Mouse (Mus musculus) liver, postnatal 0 days (tissue): ENCODE data around the gene B3gat2. TPM values are rescaled to one million over a fixed set of nuclear protein-coding genes. Genes with fewer than 3 reads are reported as not detected.

ENCODE experiments used
- ATAC-seq: fragments of 200-750 bp; cut with Nextera tagmentation; 2 replicates; pipeline ENCODE4 v1.8.0; 2017; ENCODE audit warnings: mild to moderate bottlenecking, moderate library complexity
- DNase-seq: peaks from one replicate; pipeline ENCODE4 v3.0.0-alpha.2; 2016
- H3K27ac ChIP-seq: fragments of 300-500 bp; sonication (generic); 2 replicates; pipeline ENCODE4 v1.5.1; 2014; ENCODE audit warnings: antibody characterized with exemption, moderate library complexity, mild to moderate bottlenecking, low read depth
- H3K27me3 ChIP-seq: fragments of 300-500 bp; sonication (generic); 2 replicates; pipeline ENCODE4 v1.6.1; 2014; ENCODE audit warnings: low read length, control low read depth, mixed read lengths; ENCODE audit not compliant: insufficient read depth
- H3K36me3 ChIP-seq: fragments of 300-500 bp; sonication (generic); replicated peaks from 2 replicates; pipeline ENCODE4 v1.6.1; 2014; ENCODE audit warnings: mild to moderate bottlenecking, control low read depth, low read length, moderate library complexity, mixed read lengths; ENCODE audit not compliant: insufficient read depth
- H3K4me1 ChIP-seq: fragments of 300-500 bp; sonication (generic); 2 replicates; pipeline ENCODE4 v1.6.1; 2014; ENCODE audit warnings: antibody characterized with exemption, mild to moderate bottlenecking, control low read depth; ENCODE audit not compliant: insufficient read depth
- H3K4me2 ChIP-seq: fragments of 300-500 bp; sonication (generic); 2 replicates; pipeline ENCODE4 v1.6.1; 2014; ENCODE audit warnings: low read depth, mild to moderate bottlenecking, low read length, moderate library complexity, mixed read lengths
- H3K4me3 ChIP-seq: fragments of 300-500 bp; sonication (generic); 2 replicates; pipeline ENCODE4 v1.5.1; 2014; ENCODE audit warnings: low read depth, low read length
- H3K9ac ChIP-seq: fragments of 300-500 bp; sonication (generic); replicated peaks from 2 replicates; pipeline ENCODE4 v1.6.1; 2014; ENCODE audit warnings: mild to moderate bottlenecking, moderate library complexity
- H3K9me3 ChIP-seq: fragments of 300-500 bp; sonication (generic); 2 replicates; pipeline ENCODE4 v1.6.1; 2016; ENCODE audit warnings: mild to moderate bottlenecking, control low read depth, low read length, mixed read lengths
- CTCF ChIP-seq: sonication (generic); IDR thresholded peaks from 2 replicates; pipeline ENCODE4 v1.5.1; 2016; ENCODE audit warnings: antibody characterized with exemption, low read depth
- EP300 ChIP-seq: IDR thresholded peaks from 2 replicates; pipeline ENCODE4 v1.6.1; 2016; ENCODE audit warnings: antibody characterized with exemption, low read depth, mild to moderate bottlenecking
- WGBS: fragments of 180-500 bp; shearing (Covaris S2); extraction: QIAGEN DNeasy Blood & Tissue Kit; methylation state at CpG from one replicate; pipeline ENCODE4 v1.1.7; 2014; ENCODE audit not compliant: insufficient replicate concordance; 5-methylcytosine and 5-hydroxymethylcytosine counted together
- polyA plus RNA-seq: library from polyadenylated mRNA; unstranded; fragments of >200 nt; fragmentation: Nextera tagmentation; extraction: Ambion mirVana; gene quantifications from 2 replicates; pipeline ENCODE4 v1.2.1, GENCODE M21; 2015

B3gat2 gene
- polyA plus RNA-seq, 1 experiment from 2014 or later = 0.12 TPM

DNA sequence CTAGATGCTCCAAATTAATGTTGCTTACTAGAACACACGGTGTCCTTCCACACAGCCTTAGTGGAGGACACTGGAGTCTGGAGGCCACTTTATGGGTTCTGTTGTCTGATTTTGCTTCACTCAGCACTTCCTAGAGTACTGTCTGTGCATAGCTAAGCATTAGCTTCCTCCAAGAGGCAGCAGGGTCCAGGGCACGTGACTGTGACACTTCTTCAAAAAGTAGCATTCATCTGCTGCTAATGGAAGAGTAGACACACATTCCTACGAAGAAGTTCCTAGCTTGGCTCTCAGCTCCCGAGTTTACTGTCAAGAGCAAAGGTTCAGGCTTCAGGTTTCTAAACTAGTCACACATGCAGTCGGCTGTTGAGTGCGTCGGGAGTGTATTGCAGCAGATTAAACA lies 82.2 kb downstream of the B3gat2 start:
- Histone ChIP-seq H3K4me3 (no peak overlapping the region), H3K4me2 (no peak overlapping the region), H3K4me1 (no peaks in the 10 kb centered on the region), H3K36me3 (peaks cover 37% of the 10 kb centered on the region), H3K9me3 (no peaks in the 10 kb centered on the region), H3K27me3 (no peaks in the 10 kb centered on the region), H3K27ac (no peak overlapping the region), H3K9ac (no peak overlapping the region)
- no peak for TF ChIP-seq CTCF
- no peak for TF ChIP-seq EP300
- no peak for DNase-seq
- ATAC-seq = no peak
- 87% methylated on average over 7 of the region's 7 CpGs for WGBS

DNA sequence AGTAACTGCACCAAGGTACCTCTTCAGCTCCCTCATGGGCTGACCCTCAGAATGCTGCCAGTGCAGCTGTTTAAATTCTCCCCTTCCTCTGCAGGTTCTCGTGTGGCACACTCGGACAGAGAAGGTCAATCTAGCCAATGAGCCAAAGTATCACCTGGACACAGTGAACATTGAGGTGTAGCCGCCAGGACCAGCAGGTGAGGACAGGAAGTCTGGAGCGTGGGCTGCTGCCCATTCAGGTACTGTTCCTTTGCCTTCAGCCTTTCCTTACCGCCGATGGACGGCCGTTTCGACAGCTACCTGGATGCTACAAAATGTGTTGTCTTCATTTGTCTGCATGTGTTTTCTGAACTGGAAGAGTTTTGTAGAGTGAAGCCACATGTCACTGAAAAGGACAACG lies 83.5 kb downstream of the B3gat2 start:
- H3K27ac ChIP-seq = no peak overlapping the region
- H3K4me3 ChIP-seq = no peak overlapping the region
- peaks cover 43% of the 10 kb centered on the region for H3K36me3 ChIP-seq
- ATAC-seq (no peak), DNase-seq (no peak)
- no peak for TF ChIP-seq EP300
- no peak for TF ChIP-seq CTCF
- H3K27me3 ChIP-seq = no peaks in the 10 kb centered on the region
- no peak overlapping the region for H3K4me2 ChIP-seq
- H3K4me1 ChIP-seq = no peaks in the 10 kb centered on the region
- 88% methylated on average over 10 of the region's 10 CpGs for WGBS
- no peak overlapping the region for H3K9ac ChIP-seq
- no peaks in the 10 kb centered on the region for H3K9me3 ChIP-seq

DNA sequence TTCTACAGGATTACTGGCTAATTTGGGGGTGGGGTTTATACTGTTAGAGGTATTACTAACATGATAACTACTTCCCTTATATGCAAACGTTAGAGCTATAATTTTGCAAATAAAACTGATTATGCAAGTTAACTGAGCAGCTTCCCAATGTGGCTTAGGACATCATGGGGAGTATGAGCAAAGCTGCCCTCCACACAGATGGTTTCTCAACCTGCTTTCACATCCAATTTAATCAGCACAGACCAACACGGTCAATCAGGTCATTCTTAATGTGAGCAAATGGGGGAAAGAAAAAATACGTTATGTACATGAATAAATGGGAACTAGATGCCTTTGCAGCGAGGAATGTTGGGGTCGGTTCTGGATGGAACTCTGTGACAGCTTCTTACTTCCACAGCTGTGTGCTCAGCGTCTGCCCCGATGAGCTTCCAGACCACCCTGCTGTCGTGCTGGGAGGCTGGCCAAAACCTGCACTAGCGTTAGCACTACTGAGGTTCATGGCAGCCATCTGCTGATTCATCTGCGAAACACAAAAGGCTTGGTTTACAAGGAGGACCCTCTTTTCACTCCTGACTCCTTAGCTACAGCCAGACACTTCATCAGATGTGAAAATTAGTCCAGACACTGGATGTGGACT lies 84.6 kb downstream of the B3gat2 start:
- H3K4me3 ChIP-seq = no peak overlapping the region
- no peak overlapping the region for H3K4me2 ChIP-seq
- DNase-seq = no peak
- H3K27ac ChIP-seq = no peak overlapping the region
- no peak for ATAC-seq
- H3K9ac ChIP-seq = no peak overlapping the region
- H3K36me3 ChIP-seq = peaks cover 43% of the 10 kb centered on the region
- no peaks in the 10 kb centered on the region for H3K9me3 ChIP-seq
- no peaks in the 10 kb centered on the region for H3K27me3 ChIP-seq
- WGBS = 87% methylated on average over 10 of the region's 10 CpGs
- no peak for TF ChIP-seq CTCF
- no peaks in the 10 kb centered on the region for H3K4me1 ChIP-seq

GRCm38 (mm10) chr1:23855623-23856022 lies 94.1 kb downstream of the B3gat2 start:
- Histone ChIP-seq H3K9ac (no peak overlapping the region), H3K9me3 (no peaks in the 10 kb centered on the region), H3K4me1 (no peaks in the 10 kb centered on the region), H3K4me3 (no peak overlapping the region), H3K36me3 (peaks cover 25% of the 10 kb centered on the region), H3K27ac (no peak overlapping the region), H3K4me2 (no peak overlapping the region), H3K27me3 (no peaks in the 10 kb centered on the region)
- TF ChIP-seq CTCF (no peak), EP300 (no peak)
- ATAC-seq = no peak
- WGBS = 83% methylated on average over 3 of the region's 3 CpGs
- DNase-seq = no peak

DNA sequence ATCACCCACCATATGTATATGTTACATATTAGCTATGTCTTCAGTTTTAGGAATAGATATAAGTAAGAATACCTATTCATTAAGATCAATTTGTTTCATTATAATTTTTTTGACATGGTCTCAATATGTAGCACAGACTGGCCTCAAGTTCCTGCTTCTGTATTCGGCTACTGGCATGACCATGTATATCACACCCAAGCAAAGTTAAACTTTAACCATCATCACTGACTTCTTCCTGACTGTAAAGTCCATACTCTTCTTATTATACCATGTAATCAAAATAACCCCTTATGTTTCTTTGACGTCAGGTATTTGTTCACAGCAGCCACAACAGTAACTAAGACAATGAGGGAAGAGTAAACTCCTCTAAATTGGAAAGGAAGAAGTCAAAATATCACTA lies 99.4 kb downstream of the B3gat2 start:
- TF ChIP-seq EP300 (no peak), CTCF (no peak)
- Histone ChIP-seq H3K27me3 (no peaks in the 10 kb centered on the region), H3K27ac (no peak overlapping the region), H3K4me3 (no peak overlapping the region), H3K4me2 (no peak overlapping the region), H3K9ac (no peak overlapping the region), H3K9me3 (no peaks in the 10 kb centered on the region), H3K36me3 (peaks cover 17% of the 10 kb centered on the region; the same call in 1 of the 2 replicates), H3K4me1 (no peaks in the 10 kb centered on the region)
- whole genome bisulfite sequencing = 68% methylated on average over 2 of the region's 2 CpGs
- ATAC-seq = no peak
- no peak for DNase-seq

DNA sequence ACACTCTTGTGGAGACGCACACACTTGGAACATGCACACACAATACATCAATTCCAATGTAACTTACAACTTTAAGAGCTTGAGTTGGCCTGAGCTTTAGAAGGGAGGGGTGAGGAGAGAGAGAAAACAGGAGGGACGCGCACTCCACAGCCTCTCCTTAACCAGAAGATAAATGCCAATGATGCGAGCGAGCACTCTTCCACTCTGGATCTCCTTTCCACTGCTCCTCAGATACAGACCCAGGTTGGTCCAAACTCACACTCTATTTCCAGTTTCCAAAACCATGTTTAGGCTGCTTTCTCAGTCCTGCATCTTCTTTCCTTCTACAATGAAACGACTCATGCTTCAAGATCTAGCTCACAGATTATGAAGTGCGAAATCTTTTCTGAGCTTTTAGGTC lies 104.0 kb downstream of the B3gat2 start:
- 94% methylated on average over 7 of the region's 7 CpGs for WGBS

More for the DNA sequence above, 104.0 kb downstream of the B3gat2 start:
- no peak overlapping the region for H3K4me2 ChIP-seq
- no peak overlapping the region for H3K27ac ChIP-seq
- no peaks in the 10 kb centered on the region for H3K4me1 ChIP-seq
- no peak for TF ChIP-seq EP300
- TF ChIP-seq CTCF = no peak
- ATAC-seq = no peak
- no peaks in the 10 kb centered on the region for H3K9me3 ChIP-seq
- no peak overlapping the region for H3K9ac ChIP-seq
- 0 out of 2 replicates have a peak, but pooled peaks cover 8% of the 10 kb centered on the region for H3K36me3 ChIP-seq
- H3K4me3 ChIP-seq = no peak overlapping the region
- no peaks in the 10 kb centered on the region for H3K27me3 ChIP-seq
- no peak for DNase-seq
